Mouse (Mus musculus): ENCODE data around the gene Fancm. TPM values are rescaled to one million over a fixed set of nuclear protein-coding genes. Genes with fewer than 3 reads are reported as not detected.
"Not testable (repeated sequence)": the region's sequence is repeated elsewhere in the genome, so short reads cannot be mapped to it uniquely, and the experiment has no call there.

The Fancm gene
- total RNA-seq, 2 experiments from 2014 or later = 18.5 to 70.4 TPM

DNA sequence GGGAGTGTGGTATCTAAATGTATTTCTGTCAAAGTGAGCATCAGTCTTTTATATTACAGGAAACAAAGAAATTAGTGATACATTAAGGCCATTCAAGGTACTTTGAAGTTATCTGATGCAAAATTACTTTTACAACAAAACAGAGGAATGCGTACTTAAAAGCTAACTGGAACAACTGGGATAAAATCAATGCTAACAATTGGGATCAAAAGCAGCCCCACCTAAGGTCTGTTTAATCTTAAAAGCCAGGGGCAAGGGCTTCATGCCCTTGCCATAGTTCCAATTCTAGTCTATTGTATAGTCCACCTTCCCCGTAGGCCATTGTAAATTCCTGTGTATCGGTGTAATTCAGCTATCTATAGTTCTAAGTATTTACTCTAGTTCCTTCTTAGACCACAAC is 39.6 kb downstream of the Fancm start:
- ATAC-seq (replicated peaks; ENCODE audit: low FRiP score, poor library complexity, severe bottlenecking) = not testable (repeated sequence)

DNA sequence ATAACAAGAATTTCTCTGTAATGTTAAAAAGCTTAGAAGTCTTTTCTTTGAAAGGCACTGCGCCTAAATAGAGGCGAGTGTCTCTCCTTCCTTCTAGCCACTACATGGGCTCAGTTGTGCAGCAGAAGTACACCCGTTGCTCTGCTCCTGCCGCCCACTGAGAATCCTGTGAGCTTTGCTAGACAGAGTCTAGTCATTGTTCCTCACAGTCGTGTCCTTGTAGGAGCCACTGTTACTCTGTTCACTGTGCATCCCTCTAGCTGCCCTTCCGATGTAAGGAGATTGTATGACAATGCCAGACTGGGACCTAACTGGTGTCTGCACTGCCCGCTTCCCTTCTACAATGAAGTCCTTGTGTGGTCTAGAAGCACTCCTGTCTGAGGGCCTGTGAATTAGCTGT is 43.6 kb downstream of the Fancm start:
- no peak for ATAC-seq (replicated peaks; ENCODE audit: low FRiP score, poor library complexity, severe bottlenecking)

DNA sequence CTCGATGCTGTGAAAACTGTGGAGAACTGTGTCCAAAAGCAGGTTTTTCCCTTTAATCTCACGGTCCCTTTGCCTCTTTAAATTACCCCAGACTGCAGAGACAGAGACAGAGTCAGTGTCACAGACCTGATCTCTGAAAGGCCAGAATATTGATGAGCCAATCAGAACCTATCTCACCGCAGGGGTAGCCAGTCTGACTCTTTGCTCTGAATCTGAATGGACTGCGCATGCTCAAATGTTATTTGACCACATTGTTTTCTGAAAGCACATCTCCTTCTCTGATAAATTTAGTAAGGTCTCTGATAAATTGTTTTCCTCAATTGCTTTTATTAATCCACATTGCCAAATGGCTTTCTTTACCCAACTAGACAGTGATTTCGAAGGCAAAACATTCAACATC is 44.0 kb downstream of the Fancm start:
- ATAC-seq (replicated peaks; ENCODE audit: low FRiP score, poor library complexity, severe bottlenecking) = no peak

DNA sequence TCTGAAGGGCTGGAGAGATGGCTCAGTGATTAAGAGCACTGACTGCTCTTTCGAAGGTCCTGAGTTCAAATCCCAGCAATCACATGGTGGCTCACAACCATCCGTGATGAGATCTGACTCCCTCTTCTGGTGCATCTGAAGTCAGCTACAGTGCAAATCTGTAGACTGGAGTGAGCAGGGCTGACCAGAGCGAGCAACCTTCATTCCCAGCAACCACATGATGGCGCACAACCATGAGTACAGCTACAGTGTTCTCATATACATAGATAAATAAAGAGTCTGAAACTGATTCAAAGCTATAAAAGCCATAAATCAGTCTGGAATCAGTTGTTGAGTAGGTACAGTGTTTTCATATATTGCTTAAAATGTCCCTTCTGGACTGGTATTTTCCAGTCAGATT is 60.7 kb downstream of the Fancm start:
- not testable (repeated sequence) for ATAC-seq (replicated peaks; ENCODE audit: low FRiP score, poor library complexity, severe bottlenecking)

DNA sequence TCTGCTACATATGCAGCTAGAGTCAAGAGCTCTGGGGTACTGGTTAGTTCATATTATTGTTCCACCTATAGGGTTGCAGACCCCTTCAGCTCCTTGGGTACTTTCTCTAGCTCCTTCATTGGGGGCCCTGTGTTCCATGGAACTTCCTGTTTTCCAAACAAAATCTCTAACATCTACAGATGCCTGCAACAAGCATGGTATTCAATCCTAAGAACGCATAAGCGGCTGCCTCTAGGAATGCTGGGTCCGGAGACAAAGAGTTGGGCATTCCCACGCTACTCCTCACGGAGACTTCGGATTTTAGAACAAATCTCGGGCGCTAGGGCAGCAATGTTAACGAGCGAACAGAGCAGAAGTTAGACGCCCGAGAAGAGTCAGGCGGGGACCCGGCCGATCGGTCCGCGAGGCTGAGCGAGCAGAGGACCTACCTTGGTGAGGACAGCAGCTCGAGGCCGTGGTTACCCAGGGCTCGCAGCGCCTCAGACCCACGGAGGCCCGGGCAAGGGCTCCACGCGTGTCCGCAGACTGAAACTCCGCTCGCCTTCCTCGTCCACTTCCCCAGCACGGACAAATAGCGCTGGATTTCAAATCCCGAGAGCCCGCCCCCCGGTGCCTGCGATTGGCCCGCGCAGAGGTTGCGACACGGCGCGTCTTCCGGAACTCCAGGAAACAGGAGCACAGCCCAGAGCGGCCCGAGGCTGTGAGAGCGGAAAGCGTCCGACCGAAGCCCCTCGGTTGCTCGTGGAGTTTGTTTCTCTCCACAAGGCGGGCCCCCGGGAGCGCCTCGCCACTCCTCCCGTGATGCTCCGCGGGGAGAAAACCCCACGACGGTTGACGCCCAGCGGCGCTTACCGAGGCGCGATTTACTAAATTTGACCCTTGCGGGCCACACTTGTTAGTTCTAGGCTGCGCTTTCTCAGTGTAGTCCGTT is 96.9 kb downstream of the Fancm start, which contains the start of gene Mis18bp1:
Gene Mis18bp1, minus strand, starts transcription at position 584 of the 931 bp plus-strand sequence.
- peak; percentile 96 for ATAC-seq (replicated peaks; ENCODE audit: low FRiP score, poor library complexity, severe bottlenecking)

DNA sequence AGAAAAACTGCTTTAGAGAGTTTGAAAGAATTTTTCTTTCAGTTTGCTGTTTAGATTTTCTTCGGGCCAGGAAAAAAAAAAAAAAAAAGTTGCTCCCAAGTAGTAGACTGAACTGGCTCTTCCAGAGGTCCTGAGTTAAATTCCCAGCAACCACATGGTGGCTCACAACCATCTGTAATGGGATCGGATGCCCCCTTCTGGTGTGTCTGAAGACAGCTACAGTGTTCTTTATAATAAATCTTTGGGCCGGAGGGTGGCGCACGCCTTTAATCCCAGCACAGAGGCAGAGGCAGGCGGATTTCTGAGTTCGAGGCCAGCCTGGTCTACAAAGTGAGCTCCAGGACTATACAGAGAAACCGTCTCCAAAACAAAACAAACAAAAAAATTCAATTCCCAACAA is 97.6 kb downstream of the Fancm start:
- not testable (repeated sequence) for ATAC-seq (replicated peaks; ENCODE audit: low FRiP score, poor library complexity, severe bottlenecking)

DNA sequence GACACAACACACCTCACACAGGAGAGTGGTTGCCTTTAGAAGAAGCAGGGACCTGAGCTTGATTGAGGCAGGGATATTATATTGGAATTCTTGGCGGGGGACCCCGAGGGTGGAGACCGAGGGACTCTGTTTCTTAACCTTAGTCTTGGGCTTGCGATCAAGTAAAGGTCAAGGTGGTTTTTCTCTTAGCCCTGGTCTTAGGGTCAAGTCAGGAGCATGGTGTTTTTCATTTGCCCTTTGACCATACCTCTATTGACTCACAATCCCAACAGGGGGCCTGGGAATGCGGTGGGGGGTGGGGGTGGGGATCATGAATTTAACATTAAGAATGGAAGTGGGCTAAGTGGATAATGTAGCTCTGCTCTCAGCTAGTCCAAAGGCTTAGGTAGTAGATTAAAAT is 98.3 kb downstream of the Fancm start:
- no peak for ATAC-seq (replicated peaks; ENCODE audit: low FRiP score, poor library complexity, severe bottlenecking)

Other genes with a start within 250 kb of the Fancm start
- gene Gm527, start 157.7 kb upstream of the Fancm start, total RNA-seq (2015; ENCODE audit: low replicate concordance) = 3.2 TPM in 1 of 2 replicates, not detected in the other
- 1.3 TPM in 1 of 2 replicates, not detected in the other for gene Gm527, start 157.7 kb upstream of the Fancm start, total RNA-seq (2017; ENCODE audit: low replicate concordance)
- 14.8 and 18.9 TPM in 2 replicates for gene Klhl28, start 110.1 kb upstream of the Fancm start, total RNA-seq (2015; ENCODE audit: low replicate concordance)
- gene Klhl28, start 110.1 kb upstream of the Fancm start, total RNA-seq (2017; ENCODE audit: low replicate concordance) = 9.9 and 13.8 TPM in 2 replicates
- 11.9 and 22.2 TPM in 2 replicates for gene Togaram1, start 109.8 kb upstream of the Fancm start, total RNA-seq (2015; ENCODE audit: low replicate concordance)
- gene Togaram1, start 109.8 kb upstream of the Fancm start, total RNA-seq (2017; ENCODE audit: low replicate concordance) = 21.4 and 31.5 TPM in 2 replicates
- gene Prpf39, start 39.3 kb upstream of the Fancm start, total RNA-seq (2015; ENCODE audit: low replicate concordance) = 58.7 and 62.3 TPM in 2 replicates
- 71.9 and 86.0 TPM in 2 replicates for gene Prpf39, start 39.3 kb upstream of the Fancm start, total RNA-seq (2017; ENCODE audit: low replicate concordance)
- 50.1 and 115 TPM in 2 replicates for gene Fkbp3, start 1.6 kb upstream of the Fancm start, total RNA-seq (2015; ENCODE audit: low replicate concordance)
- 12.6 and 53.1 TPM in 2 replicates for gene Fkbp3, start 1.6 kb upstream of the Fancm start, total RNA-seq (2017; ENCODE audit: low replicate concordance)
- 270 and 312 TPM in 2 replicates for gene Mis18bp1, start 97.0 kb downstream of the Fancm start, total RNA-seq (2015; ENCODE audit: low replicate concordance)
- gene Mis18bp1, start 97.0 kb downstream of the Fancm start, total RNA-seq (2017; ENCODE audit: low replicate concordance) = 344 and 348 TPM in 2 replicates
- not detected in 2 replicates for gene Wdr20rt, start 149.9 kb downstream of the Fancm start, total RNA-seq (2015; ENCODE audit: low replicate concordance)
- not detected in 2 replicates for gene Wdr20rt, start 149.9 kb downstream of the Fancm start, total RNA-seq (2017; ENCODE audit: low replicate concordance)